Mouse (Mus musculus): ENCODE data around the gene Nfatc4.

DNA sequence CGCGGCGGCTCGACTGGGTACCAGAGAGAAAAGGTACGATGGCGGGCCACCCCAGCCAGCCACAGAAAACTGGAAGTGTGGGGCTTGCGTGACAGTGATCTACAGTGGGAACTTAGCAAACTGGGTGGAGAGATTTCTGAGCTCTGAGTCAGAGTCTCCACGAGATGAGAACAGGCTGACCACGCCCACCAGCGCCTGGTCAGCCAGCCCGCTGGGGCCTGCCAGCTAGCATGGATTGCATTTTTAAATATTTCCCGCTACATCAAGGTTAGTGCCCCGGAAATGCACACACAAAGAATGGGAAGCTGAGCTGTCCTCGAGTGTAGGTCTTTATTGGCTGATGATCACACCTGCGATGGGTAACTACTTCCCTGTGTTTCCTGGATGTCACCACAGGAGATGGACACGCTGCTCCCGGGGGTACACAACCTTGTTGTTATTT lies 7.6 kb upstream of the Nfatc4 start:
- TF ChIP-seq POLR2A (IDR thresholded peaks at IDR 0.05; ENCODE audit: control insufficient read depth, extremely low read depth, insufficient read depth, low read length, poor library complexity) (no peak), CTCF (IDR thresholded peaks at IDR 0.05; ENCODE audit: borderline replicate concordance, control insufficient read depth, extremely low read depth, insufficient read depth, low read length, poor library complexity) (no peak)

Measured in thymus, adult 2 months (tissue).